Mouse (Mus musculus) kidney, adult 9 months (tissue): ENCODE measurements around the gene Gm17622.

Experiments used
- DNase-seq: peaks from one replicate; pipeline ENCODE4 v3.0.0; 2022

Gm17622 gene

GRCm38 (mm10) chr13:96511893-96512292, 21.4 kb downstream of the Gm17622 start:
- peak; percentile 16 for DNase-seq

GRCm38 (mm10) chr13:96514154-96514942, 23.8 kb downstream of the Gm17622 start:
- DNase-seq = no peak

- DNase-seq = no peak
These were observed 25.7 kb downstream of the Gm17622 start for GRCm38 (mm10) chr13:96516249-96516648.

GRCm38 (mm10) chr13:96517335-96517734, 26.8 kb downstream of the Gm17622 start:
- DNase-seq = no peak

- no peak for DNase-seq
These were observed 30.8 kb downstream of the Gm17622 start for GRCm38 (mm10) chr13:96521294-96521693.

GRCm38 (mm10) chr13:96527022-96527421, 36.5 kb downstream of the Gm17622 start:
- no peak for DNase-seq

- no peak for DNase-seq
These were observed 37.3 kb downstream of the Gm17622 start for GRCm38 (mm10) chr13:96527856-96528255.

- peak; percentile 60 for DNase-seq
These were observed 38.2 kb downstream of the Gm17622 start for GRCm38 (mm10) chr13:96528776-96529175.

GRCm38 (mm10) chr13:96529542-96529941, 39.0 kb downstream of the Gm17622 start:
- DNase-seq = no peak

GRCm38 (mm10) chr13:96530064-96530463, 39.5 kb downstream of the Gm17622 start:
- no peak for DNase-seq

- peak; percentile 34 for DNase-seq
These were observed 41.6 kb downstream of the Gm17622 start for GRCm38 (mm10) chr13:96532176-96532575.

GRCm38 (mm10) chr13:96533742-96534141, 43.2 kb downstream of the Gm17622 start:
- DNase-seq = no peak

- DNase-seq = no peak
These were observed 46.5 kb downstream of the Gm17622 start for GRCm38 (mm10) chr13:96536821-96537572.

- no peak for DNase-seq
These were observed 47.6 kb downstream of the Gm17622 start for GRCm38 (mm10) chr13:96538103-96538502.
